Mouse (Mus musculus) heart, embryonic 15.5 days (tissue): Measurements from ENCODE around the gene Rtf1. TPM values are rescaled to one million over a fixed set of nuclear protein-coding genes. Genes with fewer than 3 reads are reported as not detected.

Experiments
- ATAC-seq: fragments of 200-750 bp; cut with Nextera tagmentation; replicated peaks from 2 replicates; pipeline ENCODE4 v1.8.0; 2017; ENCODE audit warnings: low read depth, moderate TSS enrichment; ENCODE audit not compliant: insufficient number of reproducible peaks, insufficient read depth, low FRiP score
- H3K27ac ChIP-seq: fragments of 300-500 bp; sonication (generic); 2 replicates; pipeline ENCODE4 v1.5.1; 2015; ENCODE audit warnings: mild to moderate bottlenecking, inconsistent platforms
- H3K27me3 ChIP-seq: fragments of 300-500 bp; sonication (generic); 2 replicates; pipeline ENCODE4 v1.6.1; 2015; ENCODE audit warnings: inconsistent platforms
- H3K36me3 ChIP-seq: fragments of 300-500 bp; sonication (generic); 2 replicates; pipeline ENCODE4 v1.6.1; 2015; ENCODE audit warnings: mild to moderate bottlenecking, inconsistent platforms
- H3K4me1 ChIP-seq: fragments of 300-500 bp; sonication (generic); replicated peaks from 2 replicates; pipeline ENCODE4 v1.6.1; 2015; ENCODE audit warnings: inconsistent platforms
- H3K4me2 ChIP-seq: fragments of 300-500 bp; sonication (generic); 2 replicates; pipeline ENCODE4 v1.6.1; 2015; ENCODE audit warnings: inconsistent platforms, mild to moderate bottlenecking, moderate library complexity
- H3K4me3 ChIP-seq: fragments of 300-500 bp; sonication (generic); 2 replicates; pipeline ENCODE4 v1.5.1; 2015; ENCODE audit warnings: mild to moderate bottlenecking, inconsistent platforms
- H3K9ac ChIP-seq: fragments of 300-500 bp; sonication (generic); 2 replicates; pipeline ENCODE4 v1.6.1; 2015; ENCODE audit warnings: mild to moderate bottlenecking, inconsistent platforms
- H3K9me3 ChIP-seq: fragments of 300-500 bp; sonication (generic); replicated peaks from 2 replicates; pipeline ENCODE4 v1.6.1; 2016; ENCODE audit warnings: inconsistent platforms
- WGBS: fragments of 180-500 bp; shearing (Covaris S2); methylation state at CpG from one replicate; pipeline ENCODE4 v1.1.7; 2015; ENCODE audit warnings: mixed read lengths; 5-methylcytosine and 5-hydroxymethylcytosine counted together
- polyA plus RNA-seq: library from polyadenylated mRNA; unstranded; fragments of >200 nt; fragmentation: Nextera tagmentation; extraction: Ambion mirVana; gene quantifications from 2 replicates; pipeline ENCODE4 v1.2.1, GENCODE M21; 2015

Gene Rtf1
- polyA plus RNA-seq, 1 experiment from 2014 or later, result 24.4 TPM

DNA sequence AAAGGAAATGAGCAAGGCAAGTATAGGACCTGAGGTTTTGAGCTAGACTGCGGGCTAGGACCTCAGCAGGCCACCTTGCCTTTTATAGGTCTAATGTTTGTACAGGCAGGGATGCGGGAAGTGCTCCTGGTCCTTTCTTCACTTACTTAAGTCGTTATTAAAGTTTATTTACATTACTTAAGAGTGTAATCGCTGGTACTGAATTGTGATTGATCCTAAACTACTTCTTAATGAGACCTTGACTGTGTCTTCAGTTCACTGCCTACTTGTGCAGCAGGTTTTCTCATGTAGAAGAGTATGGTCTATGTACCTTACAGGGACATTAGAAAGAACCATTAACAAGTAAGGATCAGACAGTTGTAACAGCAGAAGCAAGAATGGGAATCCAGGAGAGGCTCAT, 55.9 kb downstream of the Rtf1 start:
- Histone ChIP-seq H3K4me1 (no peaks in the 10 kb centered on the region), H3K4me3 (no peak overlapping the region), H3K27me3 (no peaks in the 10 kb centered on the region), H3K9ac (no peak overlapping the region), H3K36me3 (peaks cover 85% of the 10 kb centered on the region), H3K9me3 (no peaks in the 10 kb centered on the region), H3K4me2 (no peak overlapping the region), H3K27ac (no peak overlapping the region)
- 90% methylated on average over 4 of the region's 4 CpGs for WGBS
- no peak for ATAC-seq

- Histone ChIP-seq H3K9me3 (no peaks in the 10 kb centered on the region), H3K36me3 (peaks cover 23% of the 10 kb centered on the region), H3K4me1 (peaks cover 13% of the 10 kb centered on the region), H3K27ac (no peak overlapping the region), H3K4me2 (no peak overlapping the region), H3K27me3 (no peaks in the 10 kb centered on the region), H3K4me3 (no peak overlapping the region), H3K9ac (no peak overlapping the region)
- WGBS, result 24% methylated on average over 12 of the region's 12 CpGs
- no peak for ATAC-seq
These were observed 62.3 kb downstream of the Rtf1 start for GRCm38 (mm10) chr2:119737124-119737523.

GRCm38 (mm10) chr2:119740567-119740966, 65.7 kb downstream of the Rtf1 start:
- Histone ChIP-seq H3K27me3 (peaks cover 19% of the 10 kb centered on the region), H3K4me2 (0 out of 2 replicates have a peak overlapping the region, but pooled peaks have one; percentile 99), H3K9ac (no peak overlapping the region), H3K4me3 (no peak overlapping the region), H3K4me1 (peaks cover 43% of the 10 kb centered on the region), H3K36me3 (no peaks in the 10 kb centered on the region), H3K9me3 (no peaks in the 10 kb centered on the region), H3K27ac (no peak overlapping the region)
- 32% methylated on average over 2 of the region's 2 CpGs for WGBS
- ATAC-seq, result no peak

DNA sequence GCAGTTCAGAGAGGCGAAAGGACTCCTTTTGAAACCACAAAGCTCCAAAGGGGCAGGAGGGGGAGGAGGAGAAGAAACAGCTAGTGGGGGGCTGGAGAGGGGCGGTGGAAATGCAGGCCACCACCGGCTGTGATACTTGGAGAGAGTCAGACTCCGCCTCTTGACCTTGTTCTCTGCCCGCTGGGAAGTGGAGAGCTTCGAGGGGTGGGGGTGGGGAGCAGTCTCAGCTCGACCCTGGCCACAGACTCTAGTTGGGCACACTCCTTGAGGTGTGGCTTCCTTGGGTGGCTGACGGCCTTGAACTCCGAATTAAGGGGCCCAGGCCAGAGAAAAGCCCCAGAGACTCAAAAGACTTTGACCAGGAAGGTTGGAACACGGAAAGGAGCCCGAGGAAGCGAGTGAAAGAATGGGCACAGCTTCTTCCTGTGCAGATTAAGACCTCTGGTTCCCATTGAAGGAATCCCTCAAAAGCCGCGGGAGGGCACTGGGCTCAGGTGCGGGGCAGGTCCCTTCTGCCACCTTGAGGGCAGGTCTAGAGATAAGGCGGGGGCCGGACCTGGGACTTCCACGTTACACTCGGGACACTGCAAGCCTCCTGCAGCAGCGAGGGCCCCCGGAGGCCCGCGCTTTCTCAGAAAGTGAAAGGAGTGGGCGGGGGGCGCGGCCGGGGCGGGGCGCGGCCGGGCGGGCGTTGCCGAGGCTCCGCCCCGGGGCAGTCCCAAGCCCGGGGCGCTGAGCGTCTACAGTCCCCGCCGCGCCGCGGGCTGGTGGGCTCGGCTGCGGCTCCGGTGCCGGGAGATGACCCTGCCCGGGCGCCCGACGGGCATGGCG, 66.9 kb downstream of the Rtf1 start, which contains the start of gene Itpka:
Gene Itpka (plus strand): TSS at position 757 of the 831 bp plus-strand sequence.
- peaks cover 22% of the 10 kb centered on the region for H3K27me3 ChIP-seq
- H3K4me3 ChIP-seq, result peak within 1 kb of the TSS; percentile 71
- H3K4me1 ChIP-seq, result peaks cover 43% of the 10 kb centered on the region
- no peaks in the 10 kb centered on the region for H3K9me3 ChIP-seq
- H3K36me3 ChIP-seq, result no peaks in the 10 kb centered on the region
- WGBS, result under 1% methylated on average over 43 of the region's 53 CpGs
- peak within 1 kb of the TSS; percentile 99 for H3K4me2 ChIP-seq
- ATAC-seq, result peak; percentile 85
- peak within 1 kb of the TSS; percentile 73 for H3K9ac ChIP-seq
- peak within 1 kb of the TSS; percentile 88 for H3K27ac ChIP-seq

DNA sequence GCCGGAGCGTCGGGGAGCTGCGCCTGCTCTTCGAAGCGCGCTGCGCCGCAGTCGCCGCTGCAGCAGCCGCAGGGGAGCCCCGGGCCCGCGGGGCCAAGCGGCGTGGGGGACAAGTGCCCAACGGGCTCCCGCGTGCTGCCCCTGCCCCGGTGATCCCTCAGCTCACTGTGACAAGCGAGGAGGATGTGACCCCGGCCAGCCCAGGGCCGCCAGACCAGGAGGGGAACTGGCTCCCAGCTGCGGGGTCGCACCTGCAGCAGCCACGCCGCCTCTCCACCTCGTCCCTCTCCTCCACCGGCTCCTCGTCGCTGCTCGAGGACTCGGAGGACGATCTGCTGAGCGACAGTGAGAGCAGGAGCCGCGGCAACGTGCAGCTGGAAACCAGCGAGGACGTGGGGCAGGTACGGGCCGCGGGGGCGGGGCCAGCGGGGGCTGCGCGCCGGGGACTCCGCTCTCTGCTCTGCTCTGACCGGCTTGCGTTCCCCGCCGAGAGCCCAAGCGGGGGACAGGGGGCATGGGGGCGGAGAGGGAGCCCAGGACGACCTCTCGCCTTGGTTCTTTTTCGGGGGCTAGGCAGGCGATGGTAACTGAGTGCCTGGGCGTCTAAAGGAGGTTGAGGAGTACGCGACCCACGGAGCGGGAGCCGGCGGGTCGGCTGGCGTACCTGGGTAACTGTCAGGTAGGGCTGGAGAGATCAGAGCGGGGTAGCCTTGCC, 67.8 kb downstream of the Rtf1 start:
- H3K27ac ChIP-seq, result no peak overlapping the region; the same call in 1 of the 2 replicates
- peak overlapping the region; percentile 99 for H3K4me2 ChIP-seq
- H3K4me3 ChIP-seq, result peak overlapping the region; percentile 71
- H3K36me3 ChIP-seq, result no peaks in the 10 kb centered on the region
- peaks cover 22% of the 10 kb centered on the region for H3K27me3 ChIP-seq
- peaks cover 37% of the 10 kb centered on the region for H3K4me1 ChIP-seq
- ATAC-seq, result peak; percentile 10; the same call in 1 of the 2 replicates
- no peaks in the 10 kb centered on the region for H3K9me3 ChIP-seq
- peak overlapping the region; percentile 73 for H3K9ac ChIP-seq
- under 1% methylated on average over 70 of the region's 70 CpGs for WGBS

DNA sequence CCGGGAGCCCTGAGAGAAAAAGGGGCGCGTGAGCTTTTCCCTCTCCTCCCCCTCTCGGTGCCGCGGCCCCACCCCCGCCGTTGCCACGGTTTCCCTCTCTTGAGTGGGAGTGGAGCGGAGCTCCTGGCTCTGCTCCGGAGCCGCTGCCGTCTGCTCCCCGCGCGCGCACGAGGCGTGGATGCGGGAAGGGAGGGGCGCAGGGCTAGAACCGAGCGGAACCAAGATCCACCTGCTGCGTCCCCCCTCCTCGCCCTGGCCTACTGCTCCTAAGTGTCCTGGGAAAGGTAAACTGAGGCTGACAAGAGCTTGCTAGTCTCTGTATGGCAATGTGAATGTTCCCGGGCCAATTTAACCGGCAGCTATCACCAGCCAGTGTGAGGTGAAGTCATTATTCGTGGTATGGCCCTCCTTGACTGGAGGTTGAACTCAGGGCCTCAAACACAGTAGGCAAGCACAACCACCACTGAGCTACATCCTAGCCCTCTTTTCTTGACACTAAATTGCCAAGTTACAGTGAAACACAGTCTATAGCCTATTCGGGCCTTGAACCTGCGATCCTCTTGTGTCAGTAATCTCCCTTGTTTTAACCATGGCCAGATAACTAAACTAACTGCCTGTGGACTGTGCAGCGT, 68.4 kb downstream of the Rtf1 start:
- Histone ChIP-seq H3K4me3 (peak overlapping the region; percentile 71), H3K27me3 (peaks cover 22% of the 10 kb centered on the region), H3K27ac (no peak overlapping the region), H3K9me3 (no peaks in the 10 kb centered on the region), H3K9ac (peak overlapping the region; percentile 73), H3K36me3 (no peaks in the 10 kb centered on the region), H3K4me1 (peaks cover 37% of the 10 kb centered on the region), H3K4me2 (peak overlapping the region; percentile 99)
- ATAC-seq, result no peak
- WGBS, result 11% methylated on average over 30 of the region's 31 CpGs

- Histone ChIP-seq H3K36me3 (no peaks in the 10 kb centered on the region), H3K27ac (no peak overlapping the region), H3K27me3 (peaks cover 22% of the 10 kb centered on the region), H3K4me2 (peak overlapping the region; percentile 99), H3K9me3 (no peaks in the 10 kb centered on the region), H3K4me1 (peaks cover 37% of the 10 kb centered on the region), H3K4me3 (peak overlapping the region; percentile 37), H3K9ac (peak overlapping the region; percentile 40; the same call in 1 of the 2 replicates)
- WGBS, result 16% methylated on average over 22 of the region's 22 CpGs
- no peak for ATAC-seq
These were observed 68.9 kb downstream of the Rtf1 start for GRCm38 (mm10) chr2:119743808-119744162.

GRCm38 (mm10) chr2:119744163-119745111, 69.6 kb downstream of the Rtf1 start:
- no peaks in the 10 kb centered on the region for H3K9me3 ChIP-seq
- WGBS, result 4% methylated on average over 46 of the region's 46 CpGs
- H3K9ac ChIP-seq, result peak overlapping the region; percentile 40; the same call in 1 of the 2 replicates
- peak overlapping the region; percentile 99 for H3K4me2 ChIP-seq
- peaks cover 37% of the 10 kb centered on the region for H3K4me1 ChIP-seq
- H3K27ac ChIP-seq, result peak overlapping the region; percentile 63
- H3K4me3 ChIP-seq, result peak overlapping the region; percentile 37
- no peaks in the 10 kb centered on the region for H3K36me3 ChIP-seq
- H3K27me3 ChIP-seq, result peaks cover 28% of the 10 kb centered on the region
- ATAC-seq, result peak; percentile 20; the same call in 1 of the 2 replicates

GRCm38 (mm10) chr2:119745281-119745680, 70.4 kb downstream of the Rtf1 start:
- no peaks in the 10 kb centered on the region for H3K36me3 ChIP-seq
- no peak overlapping the region for H3K27ac ChIP-seq
- ATAC-seq, result no peak
- WGBS, result 3% methylated on average over 1 of the region's 1 CpGs
- H3K4me1 ChIP-seq, result peaks cover 37% of the 10 kb centered on the region
- H3K27me3 ChIP-seq, result peaks cover 36% of the 10 kb centered on the region
- H3K4me3 ChIP-seq, result peak overlapping the region; percentile 37; the same call in 1 of the 2 replicates
- H3K9ac ChIP-seq, result no peak overlapping the region
- no peaks in the 10 kb centered on the region for H3K9me3 ChIP-seq
- peak overlapping the region; percentile 99 for H3K4me2 ChIP-seq

DNA sequence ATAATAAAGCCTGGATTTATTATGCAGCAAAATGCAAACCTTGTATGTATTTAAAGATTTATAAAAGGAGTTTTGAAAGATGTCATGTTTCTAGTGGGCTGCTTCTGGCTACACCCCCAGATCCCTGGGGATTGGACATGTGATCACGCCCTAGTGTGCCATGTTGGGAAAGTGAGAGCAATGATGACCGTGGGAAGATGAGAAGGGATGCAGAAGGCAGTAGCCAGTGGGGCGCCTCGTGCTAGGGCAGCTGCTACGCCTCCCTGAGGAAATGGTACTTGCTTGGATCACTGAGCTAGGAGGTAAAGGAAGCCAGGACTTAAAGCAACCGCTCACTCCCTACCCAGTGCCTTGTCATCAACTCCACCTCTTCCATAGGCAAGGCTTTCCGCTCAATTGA, 72.7 kb downstream of the Rtf1 start:
- no peak for ATAC-seq
- WGBS, result 74% methylated on average over 7 of the region's 7 CpGs

More for the DNA sequence above, 72.7 kb downstream of the Rtf1 start:
- peaks cover 57% of the 10 kb centered on the region for H3K27me3 ChIP-seq
- H3K4me1 ChIP-seq, result peaks cover 27% of the 10 kb centered on the region
- no peaks in the 10 kb centered on the region for H3K36me3 ChIP-seq
- H3K9ac ChIP-seq, result no peak overlapping the region
- no peak overlapping the region for H3K4me3 ChIP-seq
- no peaks in the 10 kb centered on the region for H3K9me3 ChIP-seq
- no peak overlapping the region for H3K27ac ChIP-seq
- H3K4me2 ChIP-seq, result no peak overlapping the region
